Mouse (Mus musculus): Measurements from ENCODE around the gene Lrrfip2. TPM values are rescaled to one million over a fixed set of nuclear protein-coding genes. Genes with fewer than 3 reads are reported as not detected.

Gene Lrrfip2
- polyA plus RNA-seq, 1 experiment from 2014 or later = 39.6 TPM

DNA sequence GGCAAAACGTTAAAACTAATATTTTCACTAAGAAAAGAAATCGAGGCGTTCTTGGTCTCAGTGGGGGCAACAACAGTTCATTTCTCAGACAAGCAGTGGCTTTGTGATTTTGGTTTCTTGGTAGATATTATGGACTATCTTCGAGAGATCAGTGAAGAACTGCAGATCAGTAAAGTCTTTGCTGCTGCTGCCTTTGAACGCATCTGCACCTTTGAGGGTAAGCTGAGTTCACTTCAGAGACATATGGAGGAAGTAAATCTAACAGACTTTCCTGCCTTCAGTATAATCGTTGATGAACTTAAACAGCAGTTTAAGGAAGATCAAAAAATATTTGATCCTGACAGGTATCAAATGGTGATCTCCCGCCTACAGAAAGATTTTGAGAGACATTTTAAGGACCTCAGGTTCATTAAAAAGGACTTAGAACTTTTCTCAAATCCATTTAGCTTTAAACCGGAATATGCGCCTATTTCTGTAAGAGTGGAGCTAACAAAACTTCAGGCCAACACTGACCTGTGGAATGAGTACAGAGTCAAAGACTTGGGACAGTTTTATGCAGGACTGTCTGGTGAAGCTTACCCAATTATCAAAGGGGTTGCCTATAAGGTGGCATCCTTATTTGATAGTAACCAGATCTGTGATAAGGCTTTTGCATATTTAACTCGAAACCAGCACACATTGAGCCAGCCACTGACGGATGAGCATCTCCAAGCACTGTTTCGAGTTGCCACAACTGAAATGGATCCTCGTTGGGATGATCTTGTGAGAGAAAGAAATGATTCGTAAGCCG lies 155.8 kb downstream of the Lrrfip2 start:
- no peak for DNase-seq
- ATAC-seq (ENCODE audit: insufficient read depth) = no peak
- H3K4me2 ChIP-seq = peak overlapping the region; percentile 91
- H3K36me3 ChIP-seq (ENCODE audit: insufficient read depth) = peaks cover 33% of the 10 kb centered on the region
- H3K9me3 ChIP-seq (ENCODE audit: low read depth, low read length) = no peaks in the 10 kb centered on the region
- H3K27me3 ChIP-seq (ENCODE audit: insufficient read depth, low read length) = no peaks in the 10 kb centered on the region
- peak overlapping the region; percentile 90 for H3K4me3 ChIP-seq (ENCODE audit: low read depth, low read length)
- peak overlapping the region; percentile 91 for H3K9ac ChIP-seq
- peaks cover 29% of the 10 kb centered on the region for H3K4me1 ChIP-seq (ENCODE audit: insufficient read depth)
- no peak for TF ChIP-seq CTCF (IDR thresholded peaks at IDR 0.05; ENCODE audit: low read depth)
- H3K27ac ChIP-seq (ENCODE audit: low read depth) = no peak overlapping the region
- 55% methylated on average over 15 of the region's 15 CpGs for WGBS

DNA sequence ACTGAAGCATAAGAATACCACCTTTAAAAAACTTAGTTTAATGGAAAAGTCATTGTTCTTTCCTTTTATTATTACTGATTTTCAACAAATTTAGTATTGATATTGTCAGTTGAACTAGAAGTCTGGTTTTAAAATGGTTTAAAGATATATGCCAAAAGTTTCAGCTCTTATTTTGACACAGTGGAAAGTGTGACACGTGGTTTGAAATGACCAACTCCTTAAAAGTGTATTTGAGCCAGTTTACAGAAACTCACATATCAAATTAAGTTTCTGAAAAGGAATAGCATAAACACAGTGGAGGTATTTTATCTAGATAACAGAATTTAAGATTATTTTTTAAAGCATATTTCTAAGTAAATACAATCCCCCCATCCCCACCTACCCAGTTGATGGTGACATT lies 156.6 kb downstream of the Lrrfip2 start:
- peak overlapping the region; percentile 91 for H3K4me2 ChIP-seq
- no peak overlapping the region for H3K27ac ChIP-seq (ENCODE audit: low read depth)
- H3K9ac ChIP-seq = no peak overlapping the region
- peak overlapping the region; percentile 90; the same call in 1 of the 2 replicates for H3K4me3 ChIP-seq (ENCODE audit: low read depth, low read length)
- H3K4me1 ChIP-seq (ENCODE audit: insufficient read depth) = peaks cover 29% of the 10 kb centered on the region
- WGBS = 82% methylated on average over 1 of the region's 1 CpGs
- TF ChIP-seq CTCF (IDR thresholded peaks at IDR 0.05; ENCODE audit: low read depth) = no peak
- H3K36me3 ChIP-seq (ENCODE audit: insufficient read depth) = peaks cover 41% of the 10 kb centered on the region
- H3K27me3 ChIP-seq (ENCODE audit: insufficient read depth, low read length) = no peaks in the 10 kb centered on the region
- ATAC-seq (ENCODE audit: insufficient read depth) = no peak
- H3K9me3 ChIP-seq (ENCODE audit: low read depth, low read length) = no peaks in the 10 kb centered on the region
- DNase-seq = no peak

DNA sequence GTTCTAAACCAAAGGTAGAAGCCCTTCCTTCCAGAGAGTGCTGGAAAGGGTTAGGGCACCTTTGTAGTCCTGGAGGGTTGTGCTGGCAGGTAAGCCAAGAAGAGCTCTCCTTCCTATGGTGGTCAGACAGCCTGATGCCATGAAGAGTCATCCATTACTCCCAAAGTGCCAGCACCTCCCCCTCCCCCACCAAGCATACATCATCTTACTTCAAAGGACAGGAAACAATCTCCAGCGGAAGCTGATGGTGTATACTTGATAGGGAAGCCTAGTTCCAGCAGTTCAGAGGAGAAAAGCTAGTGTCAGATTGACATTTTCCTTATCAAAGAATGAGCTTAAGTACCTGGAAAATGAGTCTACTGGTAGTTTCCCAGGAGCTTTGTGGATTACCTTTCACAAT lies 157.8 kb downstream of the Lrrfip2 start:
- peaks cover 29% of the 10 kb centered on the region for H3K4me1 ChIP-seq (ENCODE audit: insufficient read depth)
- peak overlapping the region; percentile 91 for H3K4me2 ChIP-seq
- ATAC-seq (ENCODE audit: insufficient read depth) (no peak), DNase-seq (no peak)
- peak overlapping the region; percentile 21 for H3K4me3 ChIP-seq (ENCODE audit: low read depth, low read length)
- H3K36me3 ChIP-seq (ENCODE audit: insufficient read depth) = peaks cover 49% of the 10 kb centered on the region
- H3K9me3 ChIP-seq (ENCODE audit: low read depth, low read length) = no peaks in the 10 kb centered on the region
- H3K27me3 ChIP-seq (ENCODE audit: insufficient read depth, low read length) = no peaks in the 10 kb centered on the region
- H3K9ac ChIP-seq = peak overlapping the region; percentile 24
- H3K27ac ChIP-seq (ENCODE audit: low read depth) = no peak overlapping the region
- TF ChIP-seq CTCF (IDR thresholded peaks at IDR 0.05; ENCODE audit: low read depth) = no peak
- WGBS = 5% methylated on average over 1 of the region's 1 CpGs

Other genes with a start within 250 kb of the Lrrfip2 start
- 4.5 and 5.1 TPM in 2 replicates for gene Als2cl, start 237.7 kb upstream of the Lrrfip2 start, polyA plus RNA-seq (2014; fragmentation: Nextera tagmentation; extraction: Ambion mirVana)
- gene Tmie, start 237.5 kb upstream of the Lrrfip2 start, polyA plus RNA-seq (2014; fragmentation: Nextera tagmentation; extraction: Ambion mirVana) = 0.21 and 0.31 TPM in 2 replicates
- gene Fam240a, start 200.7 kb upstream of the Lrrfip2 start, polyA plus RNA-seq (2014; fragmentation: Nextera tagmentation; extraction: Ambion mirVana) = not detected in 2 replicates
- not detected in 2 replicates for gene Tdgf1, start 171.4 kb upstream of the Lrrfip2 start, polyA plus RNA-seq (2014; fragmentation: Nextera tagmentation; extraction: Ambion mirVana)
- 0.12 TPM in 1 of 2 replicates, not detected in the other for gene Lrrc2, start 166.0 kb upstream of the Lrrfip2 start, polyA plus RNA-seq (2014; fragmentation: Nextera tagmentation; extraction: Ambion mirVana)
- gene Rtp3, start 127.0 kb upstream of the Lrrfip2 start, polyA plus RNA-seq (2014; fragmentation: Nextera tagmentation; extraction: Ambion mirVana) = 0.15 and 0.41 TPM in 2 replicates
- 0.17 and 2.5 TPM in 2 replicates for gene Ltf, start 98.3 kb upstream of the Lrrfip2 start, polyA plus RNA-seq (2014; fragmentation: Nextera tagmentation; extraction: Ambion mirVana)
- gene Ccrl2, start 60.1 kb upstream of the Lrrfip2 start, polyA plus RNA-seq (2014; fragmentation: Nextera tagmentation; extraction: Ambion mirVana) = 2.1 and 2.9 TPM in 2 replicates
- 36.1 and 39.2 TPM in 2 replicates for gene Mlh1, start 154.2 kb downstream of the Lrrfip2 start, polyA plus RNA-seq (2014; fragmentation: Nextera tagmentation; extraction: Ambion mirVana)
- gene Epm2aip1, start 154.3 kb downstream of the Lrrfip2 start, polyA plus RNA-seq (2014; fragmentation: Nextera tagmentation; extraction: Ambion mirVana) = 36.0 and 37.3 TPM in 2 replicates
- gene Trank1, start 194.1 kb downstream of the Lrrfip2 start, polyA plus RNA-seq (2014; fragmentation: Nextera tagmentation; extraction: Ambion mirVana) = 0.12 and 0.34 TPM in 2 replicates

Measured in lung, embryonic 14.5 days (tissue).